Mouse (Mus musculus) testis, postnatal 14 days (tissue): ENCODE results near the gene Gsdma.
"Not testable (repeated sequence)": the region's sequence is repeated elsewhere in the genome, so short reads cannot be mapped to it uniquely, and the experiment has no call there.

Source experiments
- DNase-seq: peaks from one replicate; pipeline ENCODE4 v3.0.0; 2021; ENCODE audit warnings: low spot score

Gene Gsdma

GRCm38 (mm10) chr11:98664091-98664490, at the start of gene Gsdma:
Gene Gsdma (plus strand): TSS chr11:98664351.
- no peak for DNase-seq

DNA sequence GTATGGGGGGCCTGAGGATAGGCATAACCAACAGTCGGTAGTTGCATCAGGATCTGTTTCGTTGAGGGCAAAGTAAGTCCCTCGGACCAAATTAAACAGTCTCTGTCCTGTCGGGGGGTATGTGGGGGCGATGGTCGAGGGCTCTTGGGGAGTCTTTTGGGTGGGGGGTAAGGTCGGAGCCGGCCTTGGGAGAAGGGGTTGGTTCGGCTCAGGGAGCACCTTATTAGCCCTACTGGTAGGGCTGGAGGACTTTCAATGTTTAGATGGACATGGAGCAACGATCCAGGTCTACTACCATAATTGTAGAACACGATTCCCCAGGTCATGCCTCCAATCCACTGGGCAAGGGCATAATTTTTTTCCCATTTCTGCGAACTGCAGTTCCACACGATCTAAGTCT, 43.4 kb upstream of the Gsdma start:
- no peak for DNase-seq

GRCm38 (mm10) chr11:98623981-98624380, 40.2 kb upstream of the Gsdma start:
- not testable (repeated sequence) for DNase-seq

- DNase-seq, result not testable (repeated sequence)
Measured at GRCm38 (mm10) chr11:98624381-98624780, 39.8 kb upstream of the Gsdma start.

DNA sequence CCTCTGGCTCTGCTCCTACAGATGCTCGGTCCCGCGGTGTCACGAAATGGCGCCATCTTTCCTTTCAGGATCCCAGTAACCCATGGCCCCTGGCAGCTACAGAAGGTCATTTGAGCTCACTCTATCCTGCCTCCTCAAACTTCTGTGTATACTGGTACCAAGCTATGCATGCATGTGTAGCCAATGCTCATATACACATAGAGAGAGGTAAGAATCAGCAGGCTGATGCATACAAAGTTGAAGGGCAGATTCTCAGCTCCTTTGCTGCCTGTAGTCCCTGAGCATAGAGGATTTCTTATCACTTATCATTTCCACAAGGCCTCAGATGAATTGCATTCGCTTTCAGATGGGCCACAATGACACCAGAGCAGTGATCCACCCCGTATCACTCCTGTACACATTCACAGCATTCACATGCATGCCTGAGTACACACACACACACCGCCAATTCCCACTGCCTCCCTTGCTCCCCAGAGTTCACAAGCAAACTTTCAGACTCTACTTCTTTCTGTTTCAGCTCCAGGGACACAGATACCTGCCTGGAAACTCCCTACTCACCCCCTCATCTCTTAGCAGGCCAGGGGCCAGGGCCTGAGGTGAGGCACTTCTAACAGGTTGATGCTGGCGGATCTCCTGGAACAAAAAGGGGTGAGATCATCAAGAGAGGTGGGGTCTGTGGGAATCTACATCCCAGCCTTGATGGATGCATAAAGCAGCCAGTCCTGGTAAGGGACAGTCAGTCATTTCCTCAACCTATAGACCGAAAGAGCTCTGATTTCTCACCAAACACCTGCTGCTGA, 38.3 kb upstream of the Gsdma start, which contains the start of the genes Gm12355 and Gsdma3:
Gene Gm12355, minus strand, starts transcription at position 51 of the 800 bp plus-strand sequence.
Gene Gsdma3, plus strand, starts transcription at position 750 of the 800 bp plus-strand sequence.
- DNase-seq, result no peak

GRCm38 (mm10) chr11:98628706-98629105, 35.4 kb upstream of the Gsdma start:
- DNase-seq, result no peak

GRCm38 (mm10) chr11:98630646-98631045, 33.5 kb upstream of the Gsdma start:
- no peak for DNase-seq

DNA sequence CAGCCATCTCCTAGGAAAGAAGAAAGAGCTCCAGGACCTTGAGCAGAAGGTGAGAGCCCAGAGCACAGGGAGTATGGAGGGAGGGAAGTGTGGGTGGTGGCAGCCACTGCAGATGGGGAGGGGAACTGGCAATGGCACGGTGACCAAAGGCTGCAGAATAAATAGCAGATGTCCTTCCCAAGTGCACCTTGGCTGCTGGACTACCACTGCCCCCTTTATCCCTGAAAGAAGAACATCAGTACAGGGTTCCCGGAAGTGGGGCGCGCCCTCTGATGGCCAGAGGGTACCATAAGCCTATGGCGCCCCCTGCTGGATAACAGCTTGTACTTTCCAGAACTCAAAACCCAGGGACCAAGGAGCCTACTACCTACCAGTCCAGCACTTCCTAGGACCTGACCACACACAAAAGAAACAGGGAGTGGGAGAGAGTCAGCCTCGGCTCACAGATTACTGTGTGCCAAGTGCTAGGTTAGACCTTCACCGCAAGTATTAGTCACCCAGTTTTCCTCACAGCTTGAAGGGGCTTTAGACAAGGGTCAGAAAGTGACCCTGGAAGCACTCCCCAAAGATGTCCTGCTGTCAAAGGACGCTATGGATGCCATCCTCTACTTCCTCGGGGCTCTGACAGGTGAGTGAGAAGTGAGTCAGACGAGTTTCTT, 28.7 kb upstream of the Gsdma start:
- DNase-seq, result peak; percentile 49

DNA sequence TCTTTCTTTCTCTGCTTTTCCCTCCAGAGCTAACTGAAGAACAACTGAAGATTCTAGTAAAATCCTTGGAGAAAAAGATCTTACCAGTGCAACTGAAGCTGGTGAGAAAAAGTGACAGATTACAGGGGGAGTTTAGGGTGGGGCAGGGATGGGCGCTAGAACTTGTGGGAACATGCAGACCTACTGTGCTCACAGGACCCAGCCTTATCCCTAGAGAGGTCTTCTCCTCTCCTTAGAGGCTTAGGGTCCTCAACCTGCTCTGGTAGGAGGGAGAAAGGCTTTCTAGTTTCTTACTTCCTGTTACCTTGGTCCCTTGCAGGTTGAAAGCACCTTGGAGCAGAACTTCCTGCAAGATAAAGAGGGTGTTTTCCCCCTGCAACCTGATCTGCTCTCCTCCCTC, 26.6 kb upstream of the Gsdma start:
- DNase-seq, result no peak

DNA sequence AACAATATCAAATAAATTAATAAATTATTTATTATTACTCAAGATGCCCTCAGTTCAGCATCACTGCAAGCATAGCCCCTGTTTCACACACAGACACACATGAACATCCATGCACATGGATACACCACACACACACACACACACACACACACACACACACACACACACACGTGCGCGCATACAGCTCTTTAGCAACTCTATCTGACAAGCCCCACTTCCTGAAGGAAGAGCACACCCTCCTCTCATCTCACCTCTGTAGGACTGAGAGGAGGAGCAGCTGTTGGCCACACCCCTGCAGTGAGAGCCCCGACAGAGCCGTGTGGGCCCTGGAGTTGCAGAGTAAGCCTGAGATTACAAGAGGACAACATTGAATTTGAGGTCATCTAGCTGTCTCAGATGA, 24.1 kb upstream of the Gsdma start:
- DNase-seq, result no peak

DNA sequence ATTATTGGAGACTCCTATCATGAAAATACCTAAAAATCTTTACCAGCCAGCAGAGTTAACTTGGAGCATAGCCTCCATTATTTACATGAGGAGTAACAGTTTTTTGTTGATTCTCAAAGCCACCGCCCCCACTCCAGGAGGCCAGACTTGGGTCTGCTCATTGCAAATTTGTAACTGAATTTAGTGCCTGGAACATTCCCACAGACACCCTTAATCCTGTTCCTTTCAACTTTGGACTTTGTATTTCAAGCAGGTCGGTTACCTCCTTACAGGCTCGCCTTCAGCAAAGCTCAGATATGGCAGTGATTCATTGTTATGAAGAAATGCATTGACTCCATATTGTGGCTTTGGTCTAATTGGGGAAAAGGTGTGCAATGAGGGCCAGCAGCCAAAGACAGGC, 19.4 kb upstream of the Gsdma start:
- DNase-seq, result no peak

GRCm38 (mm10) chr11:98645946-98646345, 18.2 kb upstream of the Gsdma start:
- no peak for DNase-seq

DNA sequence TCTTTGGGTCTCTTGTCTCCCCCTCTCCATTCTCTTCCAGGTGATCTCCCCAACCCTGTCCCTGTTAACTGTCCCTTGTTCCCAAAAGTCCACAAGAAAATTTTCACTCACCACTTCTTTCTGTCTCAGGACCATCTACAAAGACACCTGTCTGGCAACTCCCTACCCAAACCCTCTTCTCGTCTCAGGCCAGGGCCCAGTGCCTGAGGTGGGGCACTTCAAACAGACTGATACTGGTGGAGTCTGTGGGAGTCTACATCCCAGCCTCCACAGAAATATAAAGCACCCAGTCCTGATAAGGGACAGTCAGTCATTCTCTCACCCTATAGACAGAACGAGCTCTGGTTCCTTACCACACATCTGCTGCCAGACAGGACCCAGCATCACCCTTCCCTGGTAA, 17.7 kb upstream of the Gsdma start, which contains the start of gene Gsdma2:
Gene Gsdma2, plus strand, starts transcription at position 301 of the 400 bp plus-strand sequence.
- no peak for DNase-seq

DNA sequence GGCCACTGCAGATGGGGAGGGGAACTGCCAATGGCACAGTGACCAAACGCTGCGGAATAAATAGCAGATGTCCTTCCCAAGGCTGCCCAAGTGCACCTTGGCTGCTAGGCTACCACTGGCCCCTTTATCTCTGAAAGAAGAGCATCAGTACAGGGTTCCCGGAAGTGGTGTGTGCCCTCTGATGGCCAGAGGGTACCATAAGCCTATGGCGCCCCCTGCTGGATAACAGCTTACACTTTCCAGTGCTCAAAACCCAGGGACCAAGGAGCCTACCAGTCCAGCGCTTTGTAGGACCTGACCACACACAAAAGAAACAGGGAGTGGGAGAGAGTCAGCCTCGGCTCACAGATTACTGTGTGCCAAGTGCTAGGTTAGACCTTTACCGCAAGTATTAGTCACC, 9.1 kb upstream of the Gsdma start:
- DNase-seq, result peak; percentile 68

DNA sequence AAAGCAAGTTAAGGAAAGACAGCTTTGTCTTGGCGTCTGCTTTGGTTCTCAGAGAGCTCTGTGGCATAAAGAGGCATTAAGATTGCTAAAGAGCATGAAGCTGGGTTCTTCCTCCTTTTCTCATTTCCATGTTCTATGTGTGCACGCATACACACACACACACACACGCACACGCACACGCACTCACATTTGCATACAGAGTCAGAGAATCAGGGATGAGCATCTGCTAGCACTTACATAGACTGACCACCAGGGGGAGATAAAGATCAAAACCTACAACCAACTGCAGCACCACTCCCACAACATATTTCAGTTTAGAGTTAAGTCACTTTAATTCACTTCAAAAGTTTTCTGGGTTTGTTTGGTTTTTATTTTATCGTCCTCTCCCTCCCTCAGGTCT, 3.6 kb upstream of the Gsdma start:
- DNase-seq, result no peak

DNA sequence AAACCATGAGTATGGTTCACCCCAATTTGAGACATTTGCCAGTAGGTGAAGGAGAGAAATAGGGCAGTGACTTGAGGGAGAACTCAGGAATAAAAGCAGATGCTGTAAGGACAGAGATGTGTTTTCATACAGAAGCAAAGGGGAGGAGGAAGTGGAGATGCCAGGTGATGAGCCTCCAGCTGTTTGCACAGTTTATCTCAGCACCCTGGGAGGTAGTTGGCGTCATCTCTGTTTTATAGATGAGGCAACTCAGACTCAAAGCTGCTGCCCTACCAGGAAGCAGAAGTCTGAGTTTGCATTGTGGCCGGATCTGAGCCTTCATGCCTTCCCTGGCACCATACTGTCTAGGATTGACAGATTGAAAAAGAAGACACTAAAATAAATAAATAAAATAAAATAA, 4.8 kb downstream of the Gsdma start:
- no peak for DNase-seq

DNA sequence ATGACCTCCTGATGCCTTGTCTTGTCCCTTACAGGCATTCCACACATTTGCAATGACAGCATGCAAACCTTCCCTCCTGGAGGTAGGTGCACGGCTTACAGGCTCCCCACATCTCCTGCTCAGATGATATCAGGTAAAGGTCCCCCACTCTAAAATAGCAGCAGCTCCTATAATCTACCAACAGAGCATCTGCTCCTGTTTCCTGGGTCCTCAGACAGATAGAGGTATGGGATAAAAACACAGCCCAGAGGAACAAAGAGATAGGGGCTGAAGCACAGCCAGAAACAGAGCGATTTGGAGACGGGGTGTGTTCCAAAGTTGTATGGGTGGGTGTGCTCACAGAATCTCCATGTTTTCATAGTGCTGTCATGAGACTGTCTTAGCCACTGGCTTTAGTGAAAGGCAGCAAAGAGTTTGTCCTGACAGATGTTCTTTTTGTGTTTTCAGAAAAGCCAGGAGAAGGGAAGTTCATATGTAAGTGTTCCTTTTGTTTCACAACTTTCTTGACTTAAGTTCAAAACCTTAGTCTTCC, 7.2 kb downstream of the Gsdma start:
- no peak for DNase-seq

DNA sequence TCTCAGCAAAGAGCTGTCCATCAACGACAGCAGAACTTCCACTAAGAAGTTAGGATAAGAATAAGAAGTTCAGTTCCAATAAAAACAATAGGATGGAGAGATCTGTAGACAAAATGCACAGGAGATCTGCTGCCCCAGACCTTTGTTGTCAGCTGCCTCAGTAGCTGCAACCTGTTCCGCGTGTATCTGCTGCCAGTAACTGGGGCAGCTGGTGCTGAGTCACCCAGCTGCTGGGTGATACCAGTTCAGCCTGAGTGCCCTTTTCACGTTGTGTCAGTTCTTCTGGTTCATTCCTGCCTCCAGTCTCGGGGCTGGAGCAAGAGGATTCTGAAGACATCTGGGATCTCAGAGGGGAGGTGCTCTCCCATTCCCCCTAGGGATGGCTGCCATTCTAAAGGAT, 7.7 kb downstream of the Gsdma start:
- DNase-seq, result no peak

DNA sequence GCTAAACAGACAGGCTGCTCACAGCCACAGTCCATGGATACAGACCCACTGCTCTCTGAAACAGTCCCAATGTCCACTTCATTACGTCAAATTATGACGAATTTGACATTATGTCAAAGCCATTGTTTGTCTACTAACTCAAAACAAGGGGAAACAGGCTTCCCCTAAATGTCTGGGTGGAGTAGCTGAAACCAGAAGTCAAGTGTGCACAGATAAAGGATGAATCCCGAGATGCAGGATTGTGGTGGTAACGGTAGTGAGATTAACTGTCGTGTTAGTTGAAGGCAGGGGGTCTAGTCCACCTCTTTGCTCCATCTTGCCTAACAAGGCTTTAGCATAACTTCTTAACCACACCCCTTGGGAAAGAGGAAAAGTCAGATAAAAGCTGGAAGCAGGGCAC, 8.3 kb downstream of the Gsdma start:
- DNase-seq, result no peak

DNA sequence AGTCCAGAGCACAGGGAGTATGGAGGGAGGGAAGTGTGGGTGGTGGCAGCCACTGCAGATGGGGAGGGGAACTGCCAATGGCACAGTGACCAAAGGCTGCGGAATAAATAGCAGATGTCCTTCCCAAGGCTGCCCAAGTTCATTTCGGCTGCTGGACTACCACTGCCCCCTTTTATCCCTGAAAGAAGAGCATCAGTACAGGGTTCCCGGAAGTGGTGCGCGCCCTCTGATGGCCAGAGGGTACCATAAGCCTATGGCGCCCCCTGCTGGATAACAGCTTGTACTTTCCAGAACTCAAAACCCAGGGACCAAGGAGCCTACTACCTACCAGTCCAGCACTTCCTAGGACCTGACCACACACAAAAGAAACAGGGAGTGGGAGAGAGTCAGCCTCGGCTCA, 9.0 kb downstream of the Gsdma start:
- DNase-seq, result peak; percentile 52

GRCm38 (mm10) chr11:98675829-98676363, 11.7 kb downstream of the Gsdma start:
- DNase-seq, result no peak

DNA sequence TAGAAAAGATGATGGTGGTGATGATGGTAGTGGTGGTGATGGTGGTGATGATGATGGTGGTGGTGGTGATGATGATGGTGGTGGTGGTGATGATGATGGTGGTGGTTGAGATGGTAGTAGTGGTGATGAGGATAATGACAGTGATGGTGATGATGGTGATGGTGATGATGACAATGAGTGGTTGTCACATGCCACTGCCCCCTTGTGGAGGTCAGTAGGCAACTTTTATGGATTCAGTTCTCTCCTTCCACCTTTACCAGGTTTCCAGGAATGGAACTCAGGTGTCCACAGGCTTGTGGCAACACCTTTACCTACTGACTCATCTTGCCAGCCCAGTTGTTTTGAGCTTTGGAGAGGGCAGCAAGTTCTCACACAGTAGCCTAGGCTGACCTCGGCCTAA, 15.9 kb downstream of the Gsdma start:
- DNase-seq, result no peak

DNA sequence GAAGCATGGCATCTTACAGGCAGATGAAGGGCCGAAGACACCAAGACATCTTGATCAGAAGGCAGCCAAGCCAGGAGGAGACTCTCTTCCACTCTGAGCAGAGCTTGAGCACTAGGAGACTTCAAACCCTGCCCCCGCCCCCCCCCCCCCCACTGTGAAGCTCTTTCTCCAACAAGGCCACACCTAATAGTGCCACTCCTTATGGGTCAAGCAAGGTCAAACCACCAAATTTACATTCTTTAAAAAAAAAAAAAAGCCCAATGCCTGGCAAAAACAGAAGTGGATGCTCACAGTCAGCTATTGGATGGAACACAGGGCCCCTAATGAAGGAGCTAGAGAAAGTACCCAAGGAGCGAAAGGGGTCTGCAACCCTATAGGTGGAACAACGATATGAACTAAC, 16.4 kb downstream of the Gsdma start:
- DNase-seq, result not testable (repeated sequence)
